Mouse (Mus musculus) forebrain, embryonic 16.5 days (tissue): Measurements from ENCODE around the gene Eif3c. TPM values are rescaled to one million over a fixed set of nuclear protein-coding genes. Genes with fewer than 3 reads are reported as not detected.
A peak's percentile ranks its signal among the peaks of the same experiment; 100 is the strongest.

Experiments used
- ATAC-seq: fragments of 200-750 bp; cut with Nextera tagmentation; 2 replicates; pipeline ENCODE4 v1.8.0; 2017; ENCODE audit warnings: mild to moderate bottlenecking, moderate library complexity
- H3K27ac ChIP-seq: fragments of 300-500 bp; sonication (generic); 2 replicates; pipeline ENCODE4 v1.5.1; 2014; ENCODE audit warnings: low read length, control low read depth
- H3K27me3 ChIP-seq: fragments of 300-500 bp; sonication (generic); replicated peaks from 2 replicates; pipeline ENCODE4 v1.6.1; 2014; ENCODE audit warnings: low read length; ENCODE audit not compliant: control insufficient read depth, insufficient read depth
- H3K36me3 ChIP-seq: fragments of 300-500 bp; sonication (generic); 2 replicates; pipeline ENCODE4 v1.6.1; 2014; ENCODE audit not compliant: control insufficient read depth, insufficient read depth
- H3K4me1 ChIP-seq: fragments of 300-500 bp; sonication (generic); replicated peaks from 2 replicates; pipeline ENCODE4 v1.6.1; 2014; ENCODE audit warnings: low read length; ENCODE audit not compliant: control insufficient read depth, insufficient read depth
- H3K4me2 ChIP-seq: fragments of 300-500 bp; sonication (generic); 2 replicates; pipeline ENCODE4 v1.6.1; 2014; ENCODE audit warnings: mild to moderate bottlenecking, low read length, control low read depth
- H3K4me3 ChIP-seq: fragments of 300-500 bp; sonication (generic); replicated peaks from 2 replicates; pipeline ENCODE4 v1.5.1; 2014; ENCODE audit warnings: mild to moderate bottlenecking, low read length, control low read depth
- H3K9ac ChIP-seq: fragments of 300-500 bp; sonication (generic); replicated peaks from 2 replicates; pipeline ENCODE4 v1.6.1; 2014; ENCODE audit warnings: low read depth, low read length, control low read depth
- H3K9me3 ChIP-seq: fragments of 300-500 bp; sonication (generic); 2 replicates; pipeline ENCODE4 v1.6.1; 2016; ENCODE audit warnings: low read length; ENCODE audit not compliant: control insufficient read depth
- WGBS: fragments of 180-500 bp; shearing (Covaris S2); extraction: QIAGEN DNeasy Blood & Tissue Kit; methylation state at CpG from one replicate; pipeline ENCODE4 v1.1.7; 2014; 5-methylcytosine and 5-hydroxymethylcytosine counted together
- polyA plus RNA-seq: library from polyadenylated mRNA; unstranded; fragments of >200 nt; fragmentation: Nextera tagmentation; extraction: Ambion mirVana; gene quantifications from 2 replicates; pipeline ENCODE4 v1.2.1, GENCODE M21; 2015

The Eif3c gene
- polyA plus RNA-seq = 181 and 190 TPM in 2 replicates

DNA sequence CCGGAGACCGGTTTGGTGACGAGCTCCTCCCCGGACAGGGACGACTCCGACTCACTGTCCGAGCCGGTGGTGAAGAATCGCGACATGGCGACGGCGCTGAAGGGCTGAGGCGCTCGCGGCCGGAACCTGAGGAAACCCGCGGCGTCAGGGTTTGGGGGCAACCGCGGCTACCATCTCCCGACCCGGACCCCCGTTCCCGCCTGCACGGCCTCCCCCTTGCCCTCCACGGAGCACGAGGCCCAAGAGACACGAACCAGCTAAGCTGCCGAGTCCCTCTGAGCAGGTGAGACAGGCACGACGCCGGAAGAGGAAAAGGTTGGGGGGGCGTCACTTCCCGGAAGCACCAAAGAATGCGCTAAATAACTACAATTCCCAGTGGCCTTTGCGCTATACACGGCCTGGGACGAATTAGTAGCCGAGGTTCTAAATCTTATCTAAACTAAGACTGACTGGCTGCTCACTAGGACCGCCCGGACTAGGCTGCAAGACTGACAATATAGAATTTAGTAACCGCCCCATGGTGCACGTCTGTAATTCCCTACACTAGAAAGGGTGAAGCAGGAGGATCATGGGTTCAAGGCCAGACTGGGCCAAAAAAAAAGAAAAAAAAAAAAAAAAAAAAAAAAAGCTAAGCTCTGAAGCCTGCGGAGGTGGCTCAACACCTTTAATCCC is at the start of gene Eif3c:
TSS of gene Eif3c (minus strand) at position 318 of the 672 bp plus-strand sequence.
- under 1% methylated on average over 46 of the region's 46 CpGs for WGBS
- peak within 1 kb of the TSS; percentile 70 for H3K4me3 ChIP-seq
- peak within 1 kb of the TSS; percentile 82 for H3K9ac ChIP-seq
- H3K4me1 ChIP-seq = peaks cover 8% of the 10 kb centered on the region
- H3K27ac ChIP-seq = peak within 1 kb of the TSS; percentile 76
- H3K36me3 ChIP-seq = peaks cover 20% of the 10 kb centered on the region
- ATAC-seq = peak; percentile 96
- no peaks in the 10 kb centered on the region for H3K27me3 ChIP-seq
- no peaks in the 10 kb centered on the region for H3K9me3 ChIP-seq
- peak within 1 kb of the TSS; percentile 92 for H3K4me2 ChIP-seq

DNA sequence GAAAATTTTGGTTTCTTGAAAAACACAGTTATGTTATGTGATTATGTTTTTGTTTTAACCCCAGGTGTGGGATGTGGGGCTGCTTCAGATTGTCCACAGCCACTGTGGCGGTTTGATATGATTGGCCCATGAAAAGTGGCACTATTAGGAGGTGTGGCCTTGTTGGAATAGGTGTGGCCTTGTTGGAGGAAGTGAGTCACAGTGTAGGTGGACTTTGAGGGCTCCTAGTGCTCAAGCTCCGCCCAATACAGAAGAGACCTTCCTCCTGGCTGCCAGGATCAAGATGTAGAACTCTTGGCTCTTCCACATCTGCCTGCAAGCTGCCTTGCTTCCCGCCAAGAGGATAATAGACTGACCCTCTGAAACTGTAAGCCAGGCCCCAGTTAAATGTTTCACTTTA is 46.5 kb upstream of the Eif3c start:
- Histone ChIP-seq H3K4me1 (no peaks in the 10 kb centered on the region), H3K27me3 (no peaks in the 10 kb centered on the region), H3K9ac (no peak overlapping the region), H3K4me3 (no peak overlapping the region), H3K27ac (no peak overlapping the region), H3K4me2 (no peak overlapping the region), H3K9me3 (no peaks in the 10 kb centered on the region), H3K36me3 (no peaks in the 10 kb centered on the region)
- ATAC-seq = no peak
- 70% methylated on average over 3 of the region's 3 CpGs for WGBS

DNA sequence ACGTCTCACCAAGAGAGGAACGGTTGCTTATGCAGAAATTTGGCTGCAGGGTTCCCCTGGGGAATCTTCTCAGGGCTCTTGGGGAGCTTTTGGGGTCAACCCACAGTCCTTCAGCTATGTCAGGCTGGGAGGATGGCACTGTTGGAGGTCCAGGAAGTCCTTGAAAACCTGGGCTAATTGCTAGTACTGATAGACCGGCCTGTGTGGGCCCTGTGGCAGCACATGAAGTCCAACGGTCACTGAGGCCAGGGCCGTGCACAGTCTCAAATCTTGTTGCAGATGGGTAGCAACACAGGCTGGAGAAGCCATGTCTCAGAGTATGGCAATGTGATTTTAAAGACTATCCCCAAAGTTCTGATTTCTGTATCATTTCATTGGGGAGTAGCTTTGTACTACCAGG is 41.6 kb upstream of the Eif3c start:
- Histone ChIP-seq H3K9me3 (no peaks in the 10 kb centered on the region), H3K27me3 (no peaks in the 10 kb centered on the region), H3K36me3 (no peaks in the 10 kb centered on the region), H3K4me3 (no peak overlapping the region), H3K4me2 (no peak overlapping the region), H3K9ac (no peak overlapping the region), H3K27ac (no peak overlapping the region), H3K4me1 (no peaks in the 10 kb centered on the region)
- WGBS = 85% methylated on average over 5 of the region's 5 CpGs
- no peak for ATAC-seq

DNA sequence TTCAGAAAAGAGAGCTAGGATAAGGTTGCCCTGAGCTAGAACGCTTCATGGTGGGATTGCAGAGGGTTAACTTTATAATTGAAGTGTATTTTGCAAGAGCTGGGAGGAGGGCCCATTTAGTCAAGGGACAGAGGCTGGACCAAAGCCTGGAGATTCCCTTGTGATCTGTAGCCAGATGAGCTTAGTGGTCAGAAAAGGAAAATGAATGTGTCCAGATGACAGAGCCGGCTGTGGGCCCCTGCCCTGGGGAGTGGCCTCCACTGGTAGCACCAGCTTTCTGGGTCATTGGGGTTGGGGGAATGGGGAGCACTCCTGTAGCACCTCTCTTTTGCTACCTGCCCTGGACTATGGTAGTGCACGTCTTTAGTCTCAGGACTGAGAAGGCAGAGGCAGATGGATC is 40.9 kb upstream of the Eif3c start:
- H3K27ac ChIP-seq = no peak overlapping the region
- 80% methylated on average over 3 of the region's 3 CpGs for WGBS
- no peaks in the 10 kb centered on the region for H3K4me1 ChIP-seq

DNA sequence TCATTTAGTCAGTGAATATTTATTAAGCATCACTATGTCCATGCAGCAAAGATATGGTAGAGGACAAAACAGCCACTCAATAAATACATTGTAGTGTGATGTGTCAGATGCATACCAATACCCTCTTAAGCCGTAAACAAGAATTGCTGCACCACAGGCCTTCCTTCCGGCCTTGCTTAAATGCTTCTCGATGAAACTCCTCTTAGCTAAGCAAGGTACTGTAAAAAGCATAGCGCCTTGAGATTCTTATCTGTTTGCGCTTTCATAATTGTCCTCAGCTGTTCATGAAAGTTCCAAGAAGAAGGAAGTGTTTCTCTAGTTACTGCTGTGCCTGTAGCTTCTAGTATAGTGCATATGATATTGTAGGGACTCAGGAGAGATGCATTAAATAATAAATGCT is 40.4 kb upstream of the Eif3c start:
- ATAC-seq = no peak
- WGBS = 85% methylated on average over 5 of the region's 5 CpGs
- Histone ChIP-seq H3K4me1 (no peaks in the 10 kb centered on the region), H3K4me3 (no peak overlapping the region), H3K9me3 (no peaks in the 10 kb centered on the region), H3K27ac (no peak overlapping the region), H3K36me3 (no peaks in the 10 kb centered on the region), H3K9ac (no peak overlapping the region), H3K4me2 (no peak overlapping the region), H3K27me3 (no peaks in the 10 kb centered on the region)

More for the DNA sequence above, 40.9 kb upstream of the Eif3c start:
- no peak for ATAC-seq
- Histone ChIP-seq H3K4me3 (no peak overlapping the region), H3K9ac (no peak overlapping the region), H3K36me3 (no peaks in the 10 kb centered on the region), H3K9me3 (no peaks in the 10 kb centered on the region), H3K27me3 (no peaks in the 10 kb centered on the region), H3K4me2 (no peak overlapping the region)

DNA sequence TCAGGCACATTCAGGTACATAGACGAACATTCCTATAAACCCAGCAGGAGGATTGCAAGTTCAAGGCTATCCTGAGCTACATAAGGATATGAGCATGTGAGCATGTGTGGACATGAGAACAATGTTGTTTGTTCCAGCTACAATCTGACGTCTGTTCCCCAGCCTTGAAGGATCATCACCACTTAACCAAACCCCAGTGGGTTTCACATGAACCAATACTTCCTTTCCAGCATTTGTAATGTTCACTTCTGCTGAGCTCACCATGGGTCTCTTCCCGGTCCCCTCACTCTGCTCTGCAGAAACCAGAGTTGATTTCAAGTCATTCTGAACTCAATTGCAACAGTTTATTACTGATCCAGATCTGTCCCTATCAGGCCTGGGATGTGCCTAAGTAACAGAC is 36.4 kb upstream of the Eif3c start:
- no peaks in the 10 kb centered on the region for H3K9me3 ChIP-seq
- no peaks in the 10 kb centered on the region for H3K4me1 ChIP-seq
- H3K4me3 ChIP-seq = no peak overlapping the region
- H3K27me3 ChIP-seq = no peaks in the 10 kb centered on the region
- H3K27ac ChIP-seq = no peak overlapping the region
- no peaks in the 10 kb centered on the region for H3K36me3 ChIP-seq
- no peak overlapping the region for H3K4me2 ChIP-seq
- H3K9ac ChIP-seq = no peak overlapping the region
- no peak for ATAC-seq
- WGBS = 80% methylated on average over 3 of the region's 3 CpGs

DNA sequence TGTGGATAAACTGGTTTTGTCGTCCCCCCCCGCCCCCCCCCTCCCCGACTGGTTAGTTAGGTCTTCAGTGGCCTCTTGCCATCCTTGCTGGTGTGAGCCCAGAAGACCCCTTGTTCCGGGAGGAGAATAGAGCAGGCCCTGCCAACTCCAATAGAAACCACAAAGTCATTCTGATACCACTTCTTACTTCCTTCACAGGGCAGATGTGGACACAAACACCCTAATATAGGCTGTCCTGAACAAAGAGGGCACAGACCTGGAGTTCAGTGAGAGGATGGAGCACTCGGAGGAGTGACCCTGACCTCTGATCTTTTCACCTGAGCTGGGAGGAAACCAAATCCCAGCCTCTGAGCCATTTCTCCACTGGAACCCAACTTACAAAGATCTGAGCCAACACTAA is 35.7 kb upstream of the Eif3c start:
- Histone ChIP-seq H3K4me1 (no peaks in the 10 kb centered on the region), H3K27me3 (no peaks in the 10 kb centered on the region), H3K36me3 (no peaks in the 10 kb centered on the region), H3K9me3 (no peaks in the 10 kb centered on the region), H3K4me3 (no peak overlapping the region), H3K9ac (no peak overlapping the region), H3K4me2 (no peak overlapping the region), H3K27ac (no peak overlapping the region)
- ATAC-seq = no peak
- WGBS = 41% methylated on average over 4 of the region's 5 CpGs

DNA sequence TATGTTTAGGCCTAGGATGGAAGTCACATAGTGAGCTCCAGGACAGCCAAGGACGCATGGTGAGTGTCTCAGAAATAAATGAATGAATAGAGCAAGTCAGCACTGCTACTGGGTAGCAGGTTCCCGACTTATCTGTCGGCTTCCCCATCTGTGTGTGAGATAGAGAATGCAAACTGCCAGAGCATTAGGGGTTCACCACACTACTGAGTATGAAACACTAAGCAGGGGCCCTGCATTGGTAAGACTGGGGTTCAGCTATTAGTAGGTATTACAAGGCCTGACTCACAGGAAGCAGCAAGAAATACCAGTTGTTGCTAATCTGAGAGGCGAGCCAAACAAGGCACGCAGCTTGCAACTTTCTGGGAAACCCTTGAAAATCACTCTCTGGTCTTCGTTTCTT is 32.7 kb upstream of the Eif3c start:
- no peak overlapping the region for H3K27ac ChIP-seq
- no peak for ATAC-seq
- H3K27me3 ChIP-seq = no peaks in the 10 kb centered on the region; the same call in 1 of the 2 replicates
- H3K4me3 ChIP-seq = no peak overlapping the region
- H3K36me3 ChIP-seq = no peaks in the 10 kb centered on the region
- 78% methylated on average over 6 of the region's 6 CpGs for WGBS
- H3K4me1 ChIP-seq = no peaks in the 10 kb centered on the region
- H3K4me2 ChIP-seq = no peak overlapping the region
- no peak overlapping the region for H3K9ac ChIP-seq
- no peaks in the 10 kb centered on the region for H3K9me3 ChIP-seq

DNA sequence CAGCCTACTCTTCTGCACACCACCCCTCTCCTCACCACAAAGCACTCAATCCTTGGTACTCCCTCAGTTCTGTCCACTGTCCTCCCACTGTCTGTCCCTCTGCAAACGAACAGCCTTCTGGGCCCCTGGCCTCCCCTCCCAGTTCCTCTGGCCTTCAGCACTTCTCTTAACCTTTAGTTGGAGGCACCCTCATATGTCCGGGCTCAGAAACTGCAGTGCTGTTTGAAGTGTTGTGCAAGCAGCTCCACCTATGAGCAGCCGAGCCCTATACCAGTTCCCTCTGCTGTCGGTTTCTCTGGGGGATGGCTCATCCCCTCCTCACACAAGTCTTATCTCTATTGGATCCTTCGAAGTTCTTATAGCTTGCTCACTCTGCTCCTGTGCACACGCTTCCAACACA is 30.2 kb upstream of the Eif3c start:
- H3K9me3 ChIP-seq = no peaks in the 10 kb centered on the region
- no peaks in the 10 kb centered on the region; the same call in 1 of the 2 replicates for H3K27me3 ChIP-seq
- H3K9ac ChIP-seq = no peak overlapping the region
- no peak for ATAC-seq
- 69% methylated on average over 6 of the region's 6 CpGs for WGBS
- no peak overlapping the region for H3K4me3 ChIP-seq
- H3K27ac ChIP-seq = no peak overlapping the region
- no peaks in the 10 kb centered on the region for H3K4me1 ChIP-seq
- no peaks in the 10 kb centered on the region for H3K36me3 ChIP-seq
- no peak overlapping the region for H3K4me2 ChIP-seq

DNA sequence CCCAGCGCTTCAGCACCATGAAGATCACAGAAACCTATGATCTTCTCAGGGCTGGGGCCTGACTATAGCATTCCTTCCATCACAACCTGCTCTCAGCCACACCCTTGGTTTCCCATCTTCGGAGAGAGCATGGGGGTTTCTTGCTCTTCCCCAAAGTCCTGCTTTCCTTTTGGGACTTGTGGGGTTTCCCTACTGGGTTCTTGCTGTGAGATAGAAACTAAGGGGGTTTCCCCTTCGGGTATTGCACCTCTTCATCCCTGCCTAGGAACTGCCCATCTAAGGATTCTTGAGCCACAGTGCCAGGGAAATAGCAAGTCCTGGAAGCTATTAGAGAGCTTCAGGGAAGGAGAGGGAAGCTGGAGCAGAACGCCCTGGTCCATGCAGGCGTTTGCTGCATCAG is 29.7 kb upstream of the Eif3c start:
- no peak for ATAC-seq
- Histone ChIP-seq H3K4me3 (no peak overlapping the region), H3K4me2 (no peak overlapping the region), H3K27ac (no peak overlapping the region), H3K27me3 (no peaks in the 10 kb centered on the region; the same call in 1 of the 2 replicates), H3K9ac (no peak overlapping the region), H3K4me1 (no peaks in the 10 kb centered on the region), H3K9me3 (no peaks in the 10 kb centered on the region), H3K36me3 (no peaks in the 10 kb centered on the region)
- WGBS = 87% methylated on average over 5 of the region's 5 CpGs
